Mouse (Mus musculus) c-Kit-positive CD71-negative TER-119-negative erythroid progenitor cells, embryonic 14.5 days (primary cell): ENCODE results near the gene Ksr1.
A peak's percentile ranks its signal among the peaks of the same experiment; 100 is the strongest.

ENCODE experiments used
- DNase-seq: peaks from one replicate; pipeline ENCODE4 v3.0.0-alpha.2; 2013; ENCODE audit warnings: low read depth

Ksr1 gene

GRCm38 (mm10) chr11:79041908-79042430 is 104.2 kb downstream of the Ksr1 start:
- DNase-seq: no peak

- DNase-seq: no peak
These were observed 106.7 kb downstream of the Ksr1 start for GRCm38 (mm10) chr11:79039488-79039887.

- no peak for DNase-seq
These were observed 108.7 kb downstream of the Ksr1 start for GRCm38 (mm10) chr11:79037555-79037954.

- DNase-seq: no peak
These were observed 109.9 kb downstream of the Ksr1 start for GRCm38 (mm10) chr11:79036324-79036723.

GRCm38 (mm10) chr11:79033636-79034035 is 112.6 kb downstream of the Ksr1 start:
- no peak for DNase-seq

- DNase-seq: no peak
These were observed 113.2 kb downstream of the Ksr1 start for GRCm38 (mm10) chr11:79033021-79033420.

- no peak for DNase-seq
These were observed 114.8 kb downstream of the Ksr1 start for GRCm38 (mm10) chr11:79031452-79031746.

- no peak for DNase-seq
These were observed 115.4 kb downstream of the Ksr1 start for GRCm38 (mm10) chr11:79030570-79031451.

GRCm38 (mm10) chr11:79023751-79024150 is 122.5 kb downstream of the Ksr1 start:
- DNase-seq: no peak

GRCm38 (mm10) chr11:79023342-79023741 is 122.9 kb downstream of the Ksr1 start:
- no peak for DNase-seq

- DNase-seq: no peak
These were observed 123.4 kb downstream of the Ksr1 start for GRCm38 (mm10) chr11:79022836-79023235.

- no peak for DNase-seq
These were observed 125.6 kb downstream of the Ksr1 start for GRCm38 (mm10) chr11:79020535-79021045.

- no peak for DNase-seq
These were observed 126.2 kb downstream of the Ksr1 start for GRCm38 (mm10) chr11:79019839-79020534.

GRCm38 (mm10) chr11:79018954-79019704 is 127.1 kb downstream of the Ksr1 start:
- peak; percentile 79 for DNase-seq

- no peak for DNase-seq
These were observed 129.0 kb downstream of the Ksr1 start for GRCm38 (mm10) chr11:79017161-79017606.

- DNase-seq: no peak
These were observed 130.0 kb downstream of the Ksr1 start for GRCm38 (mm10) chr11:79016236-79016635.

- no peak for DNase-seq
These were observed 130.5 kb downstream of the Ksr1 start for GRCm38 (mm10) chr11:79015660-79016215.

- DNase-seq: no peak
These were observed 131.4 kb downstream of the Ksr1 start for GRCm38 (mm10) chr11:79014602-79015325.

GRCm38 (mm10) chr11:79013806-79014205 is 132.4 kb downstream of the Ksr1 start:
- DNase-seq: no peak

- DNase-seq: no peak
These were observed 133.2 kb downstream of the Ksr1 start for GRCm38 (mm10) chr11:79013056-79013455.

- no peak for DNase-seq
These were observed 133.7 kb downstream of the Ksr1 start for GRCm38 (mm10) chr11:79012529-79012928.
